Mouse (Mus musculus) gastrocnemius, postnatal 36 days (tissue): ENCODE measurements around the gene Ms4a15. TPM values are rescaled to one million over a fixed set of nuclear protein-coding genes. Genes with fewer than 3 reads are reported as not detected.

Experiments
- total RNA-seq, 2 experiments: library from RNA; stranded (reverse); gene quantifications; 2 replicates each; pipeline ENCODE4 v1.2.3; 2021

Ms4a15 gene
- total RNA-seq, 2 experiments from 2014 or later: not detected

Other genes with a start within 250 kb of the Ms4a15 start
- under 1 TPM in 1 of 2 experiments, not detected in 1; 0.87 TPM for gene Cd6, start 163.2 kb downstream of the Ms4a15 start, total RNA-seq
- under 1 TPM; 0.42 to 0.43 TPM for gene Slc15a3, start 153.5 kb downstream of the Ms4a15 start, total RNA-seq
- 1 to 10 TPM; 5.3 to 6.0 TPM for gene Tmem132a, start 123.3 kb downstream of the Ms4a15 start, total RNA-seq
- gene Tmem109, start 111.2 kb downstream of the Ms4a15 start, total RNA-seq: 100 to 1,000 TPM; 218 to 234 TPM
- gene Prpf19, start 98.0 kb downstream of the Ms4a15 start, total RNA-seq: 100 to 1,000 TPM; 140 to 166 TPM
- gene Zp1, start 72.6 kb downstream of the Ms4a15 start, total RNA-seq: not detected
- gene Ptgdr2, start 56.1 kb downstream of the Ms4a15 start, total RNA-seq: not detected
- 10 to 100 TPM; 14.7 to 15.2 TPM for gene Ccdc86, start 44.0 kb downstream of the Ms4a15 start, total RNA-seq
- not detected for gene Ms4a10, start 18.6 kb downstream of the Ms4a15 start, total RNA-seq
- gene Ms4a18, start 24.8 kb upstream of the Ms4a15 start, total RNA-seq: not detected
- gene Ms4a8a, start 87.9 kb upstream of the Ms4a15 start, total RNA-seq: under 1 TPM; 0.48 to 0.54 TPM
- gene 1700017D01Rik, start 137.6 kb upstream of the Ms4a15 start, total RNA-seq: not detected
- not detected for gene 1700025F22Rik, start 172.1 kb upstream of the Ms4a15 start, total RNA-seq
- not detected for gene Ms4a13, start 203.5 kb upstream of the Ms4a15 start, total RNA-seq
- gene Ms4a12, start 239.2 kb upstream of the Ms4a15 start, total RNA-seq: not detected